Comparison of ENCODE assay signal across 8 mouse cellular contexts in genomic region chr14:7818463-7819121, GRCm38 (mm10). TPM values are rescaled to one million over a fixed set of nuclear protein-coding genes. Genes with fewer than 3 reads are reported as not detected.
DNase-seq lines count a peak whose midpoint lies in the region; ATAC-seq lines count a peak whose summit lies in the region.
"Had no signal": no experiment of that assay in that cellular context is flagged by ENCODE, and none has a peak within 500 bp of the region (broad histone marks: within the 10 kb centered on the region; RNA-seq: fewer than 3 reads in every experiment).

No protein-coding gene starts in this region.

- peak; percentile 47 for ATAC-seq in kidney, embryonic 15.5 days (replicated peaks; ENCODE audit: low FRiP score)
- ATAC-seq in megakaryocyte progenitor cell, adult 5-6 weeks (replicated peaks; ENCODE audit: poor library complexity), result peak; percentile 27

- peak; percentile 64 for DNase-seq in 416B (ENCODE audit: low read depth)
- DNase-seq in CD4-positive helper T cell, adult 2 months (ENCODE audit: low read depth, low spot score), result peak; percentile 65
- DNase-seq in cerebellum, adult 11-12 months, result peak; percentile 49
- no peak for DNase-seq in heart, embryonic 10.5 days (ENCODE audit: low spot score)
- DNase-seq in thymus, postnatal 14 days, result peak; percentile 42

- peaks cover 46% of the 10 kb centered on the region for H3K4me1 ChIP-seq in heart, embryonic 10.5 days
- peaks cover 35% of the 10 kb centered on the region for H3K4me1 ChIP-seq in kidney, embryonic 15.5 days

- under 1% methylated on average over 36 of the region's 36 CpGs for WGBS in heart, embryonic 10.5 days
- under 1% methylated on average over 36 of the region's 36 CpGs for WGBS in kidney, embryonic 15.5 days

- no peaks in the 10 kb centered on the region for H3K9me3 ChIP-seq in heart, embryonic 10.5 days
- H3K9me3 ChIP-seq in kidney, embryonic 15.5 days (replicated peaks), result no peaks in the 10 kb centered on the region

- H3K9ac ChIP-seq in kidney, embryonic 15.5 days, result peak overlapping the region; percentile 73

- H3K27me3 ChIP-seq in heart, embryonic 10.5 days (ENCODE audit: insufficient read depth, poor library complexity, severe bottlenecking), result no peaks in the 10 kb centered on the region
- H3K27me3 ChIP-seq in kidney, embryonic 15.5 days, result no peaks in the 10 kb centered on the region

- H3K36me3 ChIP-seq in heart, embryonic 10.5 days, result no peaks in the 10 kb centered on the region
- no peaks in the 10 kb centered on the region for H3K36me3 ChIP-seq in kidney, embryonic 15.5 days

- H3K4me2 ChIP-seq in kidney, embryonic 15.5 days, result peak overlapping the region; percentile 91

- H3K4me3 ChIP-seq in heart, embryonic 10.5 days, result peak overlapping the region; percentile 78
- H3K4me3 ChIP-seq in kidney, embryonic 15.5 days (replicated peaks), result peak overlapping the region; percentile 78

- H3K27ac ChIP-seq in heart, embryonic 10.5 days, result peak overlapping the region; percentile 83
- peak overlapping the region; percentile 82 for H3K27ac ChIP-seq in kidney, embryonic 15.5 days

RNA-seq across cellular contexts. Expression of gene Flnb, which starts 0.8 kb away (rescaled TPM):
- polyA plus RNA-seq in heart, embryonic 10.5 days (2016; fragmentation: Nextera tagmentation; extraction: Ambion mirVana), result 15.2 and 18.5 TPM in 2 replicates
- polyA plus RNA-seq in kidney, embryonic 15.5 days (2015; fragmentation: Nextera tagmentation; extraction: Ambion mirVana), result 19.4 and 20.6 TPM in 2 replicates
- total RNA-seq in megakaryocyte progenitor cell, adult 5-6 weeks (2015), result 16.1 and 16.9 TPM in 2 replicates
- total RNA-seq in megakaryocyte progenitor cell, adult 5-6 weeks (2017), result 16.7 and 17.1 TPM in 2 replicates

RNA-seq across cellular contexts. Expression of gene Gm26661, which starts 27.2 kb away (rescaled TPM):
- polyA plus RNA-seq in heart, embryonic 10.5 days (2016; fragmentation: Nextera tagmentation; extraction: Ambion mirVana), result not detected in 2 replicates
- not detected in 2 replicates for polyA plus RNA-seq in kidney, embryonic 15.5 days (2015; fragmentation: Nextera tagmentation; extraction: Ambion mirVana)
- total RNA-seq in megakaryocyte progenitor cell, adult 5-6 weeks (2015), result not detected in 2 replicates
- total RNA-seq in megakaryocyte progenitor cell, adult 5-6 weeks (2017), result not detected in 2 replicates
- polyA plus RNA-seq: large intestine, adult 2 months had no signal
